Mouse (Mus musculus): ENCODE measurements at regions not wholly inside any gene's neighbourhood (a gene's known extent, or its start where the extent isn't known, plus 50 kb on each side); places are given as distances from the start of the nearest gene placed in this dataset.

- no peak overlapping the region for H3K4me3 ChIP-seq (ENCODE audit: low read depth, low read length)
- H3K27ac ChIP-seq (ENCODE audit: low read depth, low read length): no peak overlapping the region
- H3K4me2 ChIP-seq: no peak overlapping the region
- no peaks in the 10 kb centered on the region for H3K36me3 ChIP-seq (ENCODE audit: control insufficient read depth, insufficient read depth, low read length)
- WGBS (ENCODE audit: insufficient replicate concordance): 78% methylated on average over 4 of the region's 4 CpGs
- no peaks in the 10 kb centered on the region for H3K27me3 ChIP-seq (ENCODE audit: control insufficient read depth, insufficient read depth, low read length)
- H3K4me1 ChIP-seq (ENCODE audit: control insufficient read depth, insufficient read depth, low read length): no peaks in the 10 kb centered on the region
- no peak overlapping the region for H3K9ac ChIP-seq (ENCODE audit: low read depth, low read length)
- ATAC-seq (replicated peaks; ENCODE audit: insufficient number of reproducible peaks, low FRiP score, low TSS enrichment): no peak
- H3K9me3 ChIP-seq (replicated peaks; ENCODE audit: control insufficient read depth, low read length): no peaks in the 10 kb centered on the region
Observed at GRCm38 (mm10) chr16:5713476-5713875, 171.7 kb upstream of the Rbfox1 start.

- Histone ChIP-seq H3K4me1 (ENCODE audit: control insufficient read depth, insufficient read depth, low read length) (no peaks in the 10 kb centered on the region), H3K9me3 (replicated peaks; ENCODE audit: control insufficient read depth, low read length) (no peaks in the 10 kb centered on the region), H3K4me2 (no peak overlapping the region), H3K27me3 (ENCODE audit: control insufficient read depth, insufficient read depth, low read length) (no peaks in the 10 kb centered on the region), H3K4me3 (ENCODE audit: low read depth, low read length) (no peak overlapping the region), H3K36me3 (ENCODE audit: control insufficient read depth, insufficient read depth, low read length) (no peaks in the 10 kb centered on the region), H3K27ac (ENCODE audit: low read depth, low read length) (no peak overlapping the region), H3K9ac (ENCODE audit: low read depth, low read length) (no peak overlapping the region)
- no peak for ATAC-seq (replicated peaks; ENCODE audit: insufficient number of reproducible peaks, low FRiP score, low TSS enrichment)
- 78% methylated on average over 5 of the region's 5 CpGs for WGBS (ENCODE audit: insufficient replicate concordance)
Observed at GRCm38 (mm10) chr16:5709831-5710230, 175.3 kb upstream of the Rbfox1 start.

GRCm38 (mm10) chr16:5700731-5701255 is 184.4 kb upstream of the Rbfox1 start:
- H3K4me2 ChIP-seq: no peak overlapping the region
- H3K27ac ChIP-seq (ENCODE audit: low read depth, low read length): no peak overlapping the region
- H3K36me3 ChIP-seq (ENCODE audit: control insufficient read depth, insufficient read depth, low read length): no peaks in the 10 kb centered on the region
- WGBS (ENCODE audit: insufficient replicate concordance): 44% methylated on average over 9 of the region's 9 CpGs
- no peaks in the 10 kb centered on the region for H3K27me3 ChIP-seq (ENCODE audit: control insufficient read depth, insufficient read depth, low read length)
- H3K9me3 ChIP-seq (replicated peaks; ENCODE audit: control insufficient read depth, low read length): no peaks in the 10 kb centered on the region
- no peak overlapping the region for H3K9ac ChIP-seq (ENCODE audit: low read depth, low read length)
- no peaks in the 10 kb centered on the region for H3K4me1 ChIP-seq (ENCODE audit: control insufficient read depth, insufficient read depth, low read length)
- no peak overlapping the region for H3K4me3 ChIP-seq (ENCODE audit: low read depth, low read length)
- no peak for ATAC-seq (replicated peaks; ENCODE audit: insufficient number of reproducible peaks, low FRiP score, low TSS enrichment)

GRCm38 (mm10) chr16:5688322-5688721 is 196.8 kb upstream of the Rbfox1 start:
- H3K4me1 ChIP-seq (ENCODE audit: control insufficient read depth, insufficient read depth, low read length): no peaks in the 10 kb centered on the region
- H3K9me3 ChIP-seq (replicated peaks; ENCODE audit: control insufficient read depth, low read length): no peaks in the 10 kb centered on the region
- no peak overlapping the region for H3K4me2 ChIP-seq
- H3K27ac ChIP-seq (ENCODE audit: low read depth, low read length): no peak overlapping the region
- H3K27me3 ChIP-seq (ENCODE audit: control insufficient read depth, insufficient read depth, low read length): no peaks in the 10 kb centered on the region
- no peak overlapping the region for H3K9ac ChIP-seq (ENCODE audit: low read depth, low read length)
- no peak overlapping the region for H3K4me3 ChIP-seq (ENCODE audit: low read depth, low read length)
- no peak for ATAC-seq (replicated peaks; ENCODE audit: insufficient number of reproducible peaks, low FRiP score, low TSS enrichment)
- WGBS (ENCODE audit: insufficient replicate concordance): 84% methylated on average over 3 of the region's 3 CpGs
- H3K36me3 ChIP-seq (ENCODE audit: control insufficient read depth, insufficient read depth, low read length): no peaks in the 10 kb centered on the region

- Histone ChIP-seq H3K9ac (ENCODE audit: low read depth, low read length) (no peak overlapping the region), H3K36me3 (ENCODE audit: control insufficient read depth, insufficient read depth, low read length) (no peaks in the 10 kb centered on the region), H3K4me1 (ENCODE audit: control insufficient read depth, insufficient read depth, low read length) (no peaks in the 10 kb centered on the region), H3K4me3 (ENCODE audit: low read depth, low read length) (no peak overlapping the region), H3K27me3 (ENCODE audit: control insufficient read depth, insufficient read depth, low read length) (no peaks in the 10 kb centered on the region), H3K9me3 (replicated peaks; ENCODE audit: control insufficient read depth, low read length) (no peaks in the 10 kb centered on the region), H3K4me2 (no peak overlapping the region), H3K27ac (ENCODE audit: low read depth, low read length) (no peak overlapping the region)
- WGBS (ENCODE audit: insufficient replicate concordance): 67% methylated on average over 6 of the region's 6 CpGs
- no peak for ATAC-seq (replicated peaks; ENCODE audit: insufficient number of reproducible peaks, low FRiP score, low TSS enrichment)
Observed at GRCm38 (mm10) chr16:5673372-5673960, 211.7 kb upstream of the Rbfox1 start.

- Histone ChIP-seq H3K9ac (ENCODE audit: low read depth, low read length) (no peak overlapping the region), H3K36me3 (ENCODE audit: control insufficient read depth, insufficient read depth, low read length) (no peaks in the 10 kb centered on the region), H3K9me3 (replicated peaks; ENCODE audit: control insufficient read depth, low read length) (no peaks in the 10 kb centered on the region), H3K27me3 (ENCODE audit: control insufficient read depth, insufficient read depth, low read length) (no peaks in the 10 kb centered on the region), H3K27ac (ENCODE audit: low read depth, low read length) (no peak overlapping the region), H3K4me1 (ENCODE audit: control insufficient read depth, insufficient read depth, low read length) (no peaks in the 10 kb centered on the region), H3K4me3 (ENCODE audit: low read depth, low read length) (no peak overlapping the region), H3K4me2 (no peak overlapping the region)
- no peak for ATAC-seq (replicated peaks; ENCODE audit: insufficient number of reproducible peaks, low FRiP score, low TSS enrichment)
- WGBS (ENCODE audit: insufficient replicate concordance): 65% methylated on average over 4 of the region's 4 CpGs
Observed at GRCm38 (mm10) chr16:5672871-5673270, 212.3 kb upstream of the Rbfox1 start.

- H3K9ac ChIP-seq (ENCODE audit: low read depth, low read length): no peak overlapping the region
- no peak overlapping the region for H3K4me3 ChIP-seq (ENCODE audit: low read depth, low read length)
- H3K27me3 ChIP-seq (ENCODE audit: control insufficient read depth, insufficient read depth, low read length): no peaks in the 10 kb centered on the region
- no peaks in the 10 kb centered on the region for H3K36me3 ChIP-seq (ENCODE audit: control insufficient read depth, insufficient read depth, low read length)
- 67% methylated on average over 4 of the region's 4 CpGs for WGBS (ENCODE audit: insufficient replicate concordance)
- no peak overlapping the region for H3K4me2 ChIP-seq
- no peaks in the 10 kb centered on the region for H3K9me3 ChIP-seq (replicated peaks; ENCODE audit: control insufficient read depth, low read length)
- no peak for ATAC-seq (replicated peaks; ENCODE audit: insufficient number of reproducible peaks, low FRiP score, low TSS enrichment)
- no peak overlapping the region for H3K27ac ChIP-seq (ENCODE audit: low read depth, low read length)
- H3K4me1 ChIP-seq (ENCODE audit: control insufficient read depth, insufficient read depth, low read length): no peaks in the 10 kb centered on the region
Observed at GRCm38 (mm10) chr16:5668403-5668967, 216.7 kb upstream of the Rbfox1 start.

- Histone ChIP-seq H3K4me3 (ENCODE audit: low read depth, low read length) (no peak overlapping the region), H3K9me3 (replicated peaks; ENCODE audit: control insufficient read depth, low read length) (no peaks in the 10 kb centered on the region), H3K9ac (ENCODE audit: low read depth, low read length) (no peak overlapping the region), H3K4me2 (no peak overlapping the region), H3K27ac (ENCODE audit: low read depth, low read length) (no peak overlapping the region), H3K27me3 (ENCODE audit: control insufficient read depth, insufficient read depth, low read length) (no peaks in the 10 kb centered on the region), H3K36me3 (ENCODE audit: control insufficient read depth, insufficient read depth, low read length) (no peaks in the 10 kb centered on the region), H3K4me1 (ENCODE audit: control insufficient read depth, insufficient read depth, low read length) (no peaks in the 10 kb centered on the region)
- 53% methylated on average over 5 of the region's 5 CpGs for WGBS (ENCODE audit: insufficient replicate concordance)
- ATAC-seq (replicated peaks; ENCODE audit: insufficient number of reproducible peaks, low FRiP score, low TSS enrichment): no peak
Observed at GRCm38 (mm10) chr16:5661918-5662317, 223.2 kb upstream of the Rbfox1 start.

- H3K27ac ChIP-seq (ENCODE audit: low read depth, low read length): no peak overlapping the region
- 33% methylated on average over 1 of the region's 1 CpGs for WGBS (ENCODE audit: insufficient replicate concordance)
- H3K4me3 ChIP-seq (ENCODE audit: low read depth, low read length): no peak overlapping the region
Observed at GRCm38 (mm10) chr16:5651551-5651950, 233.6 kb upstream of the Rbfox1 start.

More at GRCm38 (mm10) chr16:5651551-5651950, 233.6 kb upstream of the Rbfox1 start:
- ATAC-seq (replicated peaks; ENCODE audit: insufficient number of reproducible peaks, low FRiP score, low TSS enrichment): no peak
- H3K36me3 ChIP-seq (ENCODE audit: control insufficient read depth, insufficient read depth, low read length): no peaks in the 10 kb centered on the region
- H3K4me2 ChIP-seq: no peak overlapping the region
- no peak overlapping the region for H3K9ac ChIP-seq (ENCODE audit: low read depth, low read length)
- H3K27me3 ChIP-seq (ENCODE audit: control insufficient read depth, insufficient read depth, low read length): no peaks in the 10 kb centered on the region
- no peaks in the 10 kb centered on the region for H3K9me3 ChIP-seq (replicated peaks; ENCODE audit: control insufficient read depth, low read length)
- H3K4me1 ChIP-seq (ENCODE audit: control insufficient read depth, insufficient read depth, low read length): no peaks in the 10 kb centered on the region
